Mouse (Mus musculus) kidney, adult 18-20 months (tissue): ENCODE measurements at regions not wholly inside any gene's neighbourhood (a gene's known extent, or its start where the extent isn't known, plus 50 kb on each side); places are given as distances from the start of the nearest gene placed in this dataset.

ENCODE experiments used
- DNase-seq: peaks from one replicate; pipeline ENCODE4 v3.0.0; 2021

DNA sequence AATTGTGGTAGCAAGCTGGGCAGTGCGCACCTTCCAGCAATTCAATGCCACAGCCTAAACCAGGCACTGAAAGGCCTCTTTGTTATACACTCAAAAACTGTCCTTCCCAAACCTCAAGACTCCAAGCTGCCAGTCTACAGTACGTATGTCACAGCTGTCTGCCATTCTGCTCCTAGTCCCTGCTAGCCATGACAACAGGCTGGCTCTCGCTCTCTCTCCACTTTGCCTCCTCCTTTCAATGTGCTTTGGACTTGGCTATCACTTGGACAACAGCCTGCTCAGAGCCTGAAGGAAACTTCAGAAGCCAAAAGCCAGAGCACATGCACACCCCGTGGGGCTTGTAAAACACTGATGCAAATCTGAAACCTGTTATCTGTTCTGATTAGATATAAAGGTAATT is 125.9 kb upstream of the Plcz1 start:
- DNase-seq: no peak

DNA sequence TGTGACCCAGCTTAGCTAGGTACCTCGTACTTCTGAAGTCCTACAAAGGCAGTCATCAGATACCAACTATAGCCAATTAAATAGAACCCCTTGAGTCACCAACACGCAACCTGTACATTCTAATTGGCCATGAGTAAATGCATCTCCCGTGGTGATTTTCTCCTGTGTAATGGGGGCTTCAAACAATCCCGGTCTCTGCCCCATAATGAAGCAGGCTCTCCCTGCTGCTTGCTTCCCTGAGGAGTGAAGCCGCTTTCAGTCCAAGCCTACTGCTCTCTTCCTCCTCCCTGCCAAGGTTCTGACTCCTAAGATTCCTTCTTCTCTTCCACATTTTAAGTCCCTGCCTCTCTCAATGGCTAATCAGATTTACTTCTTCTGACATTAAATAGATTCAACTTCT is 121.5 kb upstream of the Plcz1 start:
- DNase-seq: no peak

DNA sequence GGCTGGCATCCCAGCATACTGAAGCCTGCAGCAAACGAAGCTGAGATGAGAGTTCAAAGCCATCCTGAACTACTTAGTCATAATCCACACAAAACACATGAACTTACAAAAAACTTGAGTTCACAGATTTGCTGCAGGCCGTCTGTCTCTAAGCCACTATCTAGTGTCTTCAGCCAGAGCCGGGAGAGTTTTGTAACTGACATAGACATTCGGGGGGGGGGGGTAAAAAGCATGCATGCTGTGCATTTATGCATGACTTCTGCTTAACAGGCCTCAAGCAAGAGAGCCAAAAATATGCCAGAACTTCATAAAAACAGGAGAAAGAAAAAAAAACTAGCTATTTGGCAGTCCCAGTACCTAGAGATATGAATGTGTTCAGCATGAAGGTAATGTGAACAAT is 120.2 kb upstream of the Plcz1 start:
- no peak for DNase-seq

DNA sequence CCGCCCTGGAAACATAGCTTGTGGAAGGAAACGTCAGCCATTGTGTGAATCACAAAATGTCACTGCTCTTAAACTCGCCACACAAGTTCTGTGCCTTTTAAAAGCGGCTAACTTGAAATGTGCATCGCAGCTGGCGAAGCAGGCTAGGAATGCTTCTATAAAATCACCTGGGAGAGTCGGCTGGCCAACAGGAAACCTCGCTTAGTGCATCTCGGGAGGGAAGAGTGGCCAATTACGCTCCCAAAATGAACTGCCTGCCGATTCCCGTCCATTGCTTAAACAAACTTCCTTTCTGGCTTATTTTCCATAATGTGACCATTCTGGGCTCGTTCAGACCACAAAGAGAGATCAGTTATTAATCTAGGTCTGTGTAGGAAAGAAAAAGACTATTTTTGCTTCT is 119.7 kb upstream of the Plcz1 start:
- no peak for DNase-seq

DNA sequence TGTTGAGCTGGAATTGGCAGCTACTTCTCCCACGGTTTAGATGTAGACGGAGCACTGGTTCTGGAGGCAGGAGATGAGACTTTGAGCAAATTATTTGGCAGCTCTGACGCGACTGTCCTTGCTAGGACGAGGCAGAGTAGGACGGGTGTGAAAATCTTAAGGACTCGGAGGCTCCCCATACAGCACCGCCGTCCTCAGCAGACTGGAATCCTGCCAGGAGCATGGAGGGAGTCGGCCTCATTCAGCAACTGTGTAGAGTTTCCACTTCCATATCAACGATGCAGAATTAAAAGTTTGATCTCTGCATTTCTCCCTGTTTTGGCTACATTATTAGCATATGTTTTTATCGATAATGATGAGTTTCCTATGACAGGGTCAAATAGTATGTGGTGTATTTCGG is 117.7 kb upstream of the Plcz1 start:
- no peak for DNase-seq

DNA sequence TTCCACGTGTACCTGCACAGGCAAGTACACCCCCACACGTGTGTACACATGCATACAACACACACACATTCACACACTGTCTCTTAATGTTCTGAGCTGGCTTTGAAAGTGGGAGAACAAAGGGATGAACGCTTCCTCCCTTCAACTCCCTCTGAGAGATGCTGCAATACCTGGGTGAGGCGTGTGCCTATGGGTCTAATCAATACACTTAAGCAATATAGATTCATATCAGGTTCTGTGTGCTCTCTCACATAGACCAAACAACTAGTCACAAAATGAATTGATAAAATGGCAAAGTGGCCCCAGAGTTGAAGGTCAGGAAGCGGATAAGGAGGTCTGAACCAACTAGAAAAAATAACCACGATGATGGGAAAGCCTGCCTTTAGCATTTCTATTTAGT is 116.1 kb upstream of the Plcz1 start:
- DNase-seq: no peak

DNA sequence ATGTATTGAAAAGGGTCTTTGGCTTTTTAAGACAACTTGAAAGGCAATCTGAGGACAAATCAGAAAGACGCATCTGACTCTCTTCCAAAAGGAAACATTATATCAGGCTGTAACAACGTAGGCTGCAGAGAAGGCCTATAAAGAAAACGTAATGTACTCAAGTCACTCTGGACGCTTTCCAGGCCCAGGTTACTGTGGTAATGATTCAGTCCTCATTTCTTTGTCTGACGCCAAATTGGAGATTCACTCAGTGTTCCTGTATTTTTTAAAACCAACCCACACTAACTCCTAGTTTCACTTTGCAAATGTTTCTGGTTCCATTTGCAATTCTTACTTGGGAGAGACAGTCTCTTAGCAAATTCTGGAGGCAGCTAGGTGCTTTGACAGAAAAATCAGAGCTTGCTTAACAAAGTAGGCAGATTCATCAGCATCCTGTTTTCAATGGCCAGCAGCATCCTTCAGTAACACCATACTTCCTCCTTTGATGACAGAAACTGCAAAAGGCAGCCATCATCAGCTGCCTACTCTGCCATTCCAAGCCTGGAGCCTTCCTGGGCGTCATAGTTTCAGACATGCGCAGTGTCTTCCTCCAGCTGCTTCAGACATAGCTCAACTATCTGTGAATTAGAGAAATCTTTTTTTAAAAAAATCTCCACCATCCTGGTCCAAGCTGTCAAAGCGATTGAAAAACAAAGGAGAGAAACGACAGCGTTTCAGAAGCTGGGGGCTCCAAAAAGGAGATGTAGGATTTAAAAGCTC is 111.3 kb upstream of the Plcz1 start:
- no peak for DNase-seq

DNA sequence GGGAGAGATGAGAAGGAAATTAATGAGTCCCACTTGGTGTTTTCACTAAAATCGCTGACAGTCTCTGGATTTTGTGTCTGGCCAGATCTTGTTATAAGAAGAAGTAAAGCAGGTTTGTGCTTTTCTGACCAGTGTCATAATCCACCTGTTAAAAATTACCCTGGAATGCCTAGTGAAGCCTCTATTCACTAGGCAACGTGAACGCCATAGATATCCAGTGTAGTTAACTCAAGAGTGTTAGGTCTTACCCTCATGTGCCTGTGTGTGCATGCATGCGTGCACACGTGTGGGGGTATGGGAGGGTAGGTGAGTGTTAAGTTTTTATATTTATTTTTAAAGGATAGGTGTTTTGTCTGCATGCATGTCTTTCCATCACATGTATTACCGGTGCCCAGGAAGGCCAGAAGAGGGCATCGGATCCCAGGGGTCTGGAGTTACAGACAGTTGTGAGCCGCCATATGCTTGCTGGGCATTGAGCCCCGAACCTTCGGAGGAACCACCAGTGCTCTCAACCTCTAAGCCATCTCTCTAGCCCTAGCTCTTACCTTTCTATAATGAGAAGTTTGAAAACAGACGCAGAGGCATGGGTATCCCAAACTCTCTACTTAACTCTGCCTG is 107.5 kb upstream of the Plcz1 start:
- peak; percentile 45 for DNase-seq

DNA sequence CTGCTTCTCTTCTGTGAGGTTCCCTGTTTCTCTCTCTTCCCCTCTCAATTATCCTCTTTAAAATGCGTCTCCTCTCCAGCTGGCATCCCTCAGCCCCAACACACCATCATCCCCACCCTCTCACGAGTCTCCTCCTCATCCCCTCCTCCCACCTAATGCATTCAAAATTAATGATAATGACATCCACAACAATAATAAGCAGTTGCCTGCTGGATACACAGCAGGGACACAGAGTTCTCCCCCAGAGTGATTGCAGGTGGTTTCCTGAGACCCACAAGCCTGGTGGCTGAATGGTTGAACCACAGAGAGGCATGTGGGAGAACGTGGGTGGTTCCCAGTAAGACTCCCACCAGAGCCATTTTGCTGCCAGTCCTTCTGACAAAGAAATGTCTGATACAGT is 106.9 kb upstream of the Plcz1 start:
- peak; percentile 10 for DNase-seq

DNA sequence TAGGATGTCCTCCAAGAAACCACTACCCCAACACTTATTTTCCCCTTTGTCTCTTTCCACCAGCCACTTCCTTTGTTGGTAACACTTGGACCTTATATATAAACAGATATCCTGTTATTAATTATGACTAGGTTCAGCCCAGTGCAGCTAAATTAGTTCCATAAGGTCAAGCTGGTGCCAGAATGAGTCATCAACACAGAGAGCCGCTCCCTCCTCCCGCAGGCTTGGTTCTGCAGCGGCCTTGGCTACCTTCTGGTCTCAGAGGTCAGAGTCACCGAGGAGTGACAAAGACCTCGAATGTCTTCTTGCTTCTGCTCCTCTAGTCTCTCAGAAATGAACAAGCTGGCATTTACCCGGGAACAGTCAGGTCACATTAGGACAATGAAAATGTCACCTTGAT is 106.5 kb upstream of the Plcz1 start:
- DNase-seq: peak; percentile 9

DNA sequence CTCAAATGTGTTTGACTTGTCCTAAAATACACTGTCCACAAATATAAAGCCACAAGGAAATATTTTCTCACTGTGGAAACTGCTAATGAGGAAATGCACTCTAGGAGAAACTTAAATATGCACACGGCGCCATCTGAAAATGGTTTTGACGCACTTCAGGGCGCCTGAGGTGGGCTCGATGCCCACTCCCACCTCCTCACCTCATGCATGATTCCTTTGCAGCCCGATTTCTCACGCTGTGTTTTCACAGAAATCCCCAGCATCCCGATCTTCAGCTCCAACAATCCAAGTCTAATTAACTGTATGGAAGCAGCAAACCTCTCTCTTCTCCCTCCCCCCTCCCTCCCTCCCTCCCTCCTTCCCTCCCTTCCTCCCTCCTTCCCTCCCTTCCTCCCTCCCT is 92.5 kb upstream of the Plcz1 start:
- no peak for DNase-seq

DNA sequence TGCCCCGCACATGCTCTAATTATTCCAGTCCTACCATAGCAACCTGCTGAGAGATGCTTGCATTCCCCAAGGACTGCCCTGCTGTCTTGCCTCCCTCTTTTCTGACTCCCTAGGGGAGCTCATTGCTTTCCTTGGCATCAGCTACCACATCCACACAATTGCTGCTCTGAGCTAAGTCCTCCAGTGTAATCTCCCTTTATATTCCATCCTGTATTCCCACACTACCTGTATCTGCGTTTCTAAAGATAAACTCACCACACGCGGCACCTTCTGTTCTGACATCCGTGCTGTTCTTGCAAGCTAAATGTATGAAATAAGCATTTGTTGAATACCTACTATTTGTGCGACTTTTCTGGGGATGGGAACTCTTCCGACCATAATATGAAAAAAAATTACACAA is 85.4 kb upstream of the Plcz1 start:
- DNase-seq: no peak

DNA sequence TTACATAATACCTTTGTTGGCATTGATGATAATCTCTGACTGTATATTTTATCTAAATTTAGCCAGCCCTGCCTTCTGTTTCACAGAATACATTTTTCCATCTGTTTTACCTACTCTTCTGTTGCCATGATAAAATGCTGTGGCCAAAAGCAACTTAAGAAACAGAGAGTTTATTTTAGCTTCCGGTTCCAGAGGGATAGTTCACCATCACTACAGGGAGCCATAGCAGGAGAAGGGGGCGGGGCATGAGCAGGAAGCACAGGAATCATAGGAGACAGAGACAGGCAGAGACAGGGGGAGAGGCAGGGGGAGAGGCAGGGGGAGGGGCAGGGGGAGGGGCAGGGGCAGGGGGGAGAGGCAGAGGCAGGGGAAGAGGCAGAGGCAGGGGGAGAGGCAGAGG is 72.8 kb upstream of the Plcz1 start:
- DNase-seq: no peak

DNA sequence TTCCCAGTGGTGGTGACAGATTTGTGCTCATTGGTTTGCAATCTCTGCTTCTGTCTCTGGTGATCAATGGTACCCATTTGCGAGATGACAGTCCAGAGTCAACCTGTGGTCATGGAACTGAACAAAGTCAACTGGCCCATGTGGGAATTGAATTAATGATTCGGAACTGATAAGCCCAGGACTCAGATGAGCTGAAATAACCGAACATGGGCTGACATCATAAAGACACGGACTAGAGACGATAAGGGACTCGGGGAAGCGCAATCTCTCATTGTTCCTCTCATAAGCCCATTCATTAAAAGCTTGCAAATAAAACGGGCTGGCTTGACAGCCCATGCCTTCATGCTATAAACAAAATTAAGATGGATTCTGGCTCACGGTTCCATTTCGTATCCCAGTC is 70.8 kb upstream of the Plcz1 start:
- no peak for DNase-seq

DNA sequence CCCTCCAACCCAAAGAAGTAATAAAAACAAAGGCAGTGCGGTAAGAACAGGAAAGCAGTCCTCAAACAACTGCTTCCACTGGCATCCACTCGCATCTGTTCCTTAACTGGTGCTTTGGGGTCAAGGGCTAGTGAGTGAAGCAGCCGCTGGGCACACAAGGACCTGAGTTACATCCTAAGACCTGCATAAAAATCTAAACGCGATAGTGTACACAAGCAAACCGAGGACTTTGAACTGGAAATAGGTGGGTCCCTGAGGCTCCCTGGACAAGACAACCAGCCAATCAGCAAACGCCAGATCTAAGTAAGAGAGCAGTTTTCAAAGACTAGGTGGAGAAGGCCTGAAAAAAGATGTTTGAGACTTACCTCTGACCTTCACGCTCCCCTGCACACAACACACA is 66.8 kb upstream of the Plcz1 start:
- DNase-seq: no peak

DNA sequence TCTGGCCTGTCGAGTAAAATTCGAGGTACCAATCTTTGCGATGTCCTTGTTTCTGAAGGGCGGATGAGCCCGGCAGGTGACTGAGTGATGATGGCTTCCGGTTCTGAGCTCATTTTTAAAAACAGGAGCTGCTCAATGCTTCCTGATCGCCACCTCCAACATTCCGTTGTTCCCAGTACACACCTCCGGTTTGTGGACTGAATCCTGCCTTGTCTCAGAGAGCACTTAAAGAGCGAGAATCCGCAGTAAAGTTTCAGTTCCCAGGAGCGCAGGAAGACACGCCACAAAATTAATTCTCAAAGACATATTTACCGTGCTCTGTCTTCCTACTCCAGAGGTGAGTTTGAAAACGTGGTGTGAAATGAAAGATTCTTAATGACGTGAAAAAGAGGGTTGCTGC is 66.4 kb upstream of the Plcz1 start:
- no peak for DNase-seq

DNA sequence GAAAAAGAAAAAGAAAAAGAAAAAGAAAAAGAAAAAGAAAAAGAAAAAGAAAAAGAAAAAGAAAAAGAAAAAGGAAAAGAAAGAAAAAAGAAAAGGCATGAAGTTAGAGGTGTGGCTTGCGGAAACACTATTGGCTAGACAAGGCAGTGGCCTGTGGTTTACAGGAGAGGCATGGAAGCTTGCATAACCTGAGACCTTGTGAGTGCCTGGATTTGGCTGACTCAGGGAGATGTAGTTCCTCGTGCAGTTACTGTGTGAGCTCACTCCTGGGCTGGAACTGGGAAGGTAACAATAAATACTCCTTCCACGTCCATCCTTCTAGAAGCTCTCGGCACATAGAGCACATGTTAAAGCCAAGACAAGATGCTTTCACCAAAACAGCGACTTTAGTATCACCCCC is 64.9 kb upstream of the Plcz1 start:
- DNase-seq: no peak

DNA sequence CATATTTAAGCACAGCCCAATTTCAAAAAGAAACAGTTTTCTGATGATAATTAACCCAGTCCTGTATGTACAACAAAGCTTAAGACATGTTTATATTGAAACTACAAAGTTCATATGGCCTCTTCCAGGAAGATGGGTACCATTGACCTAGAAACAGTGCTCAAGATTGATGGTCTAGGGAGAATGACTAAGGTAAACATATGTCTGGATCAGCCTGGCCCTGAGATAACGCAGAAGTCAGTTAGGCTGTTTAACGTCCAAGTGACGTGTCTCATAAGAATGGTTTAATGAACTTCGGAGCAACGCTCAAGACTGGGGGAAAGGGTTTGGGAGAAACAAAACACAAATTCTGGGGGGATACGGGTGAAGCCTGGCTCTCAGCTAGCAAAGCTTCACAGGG is 60.8 kb upstream of the Plcz1 start:
- no peak for DNase-seq

DNA sequence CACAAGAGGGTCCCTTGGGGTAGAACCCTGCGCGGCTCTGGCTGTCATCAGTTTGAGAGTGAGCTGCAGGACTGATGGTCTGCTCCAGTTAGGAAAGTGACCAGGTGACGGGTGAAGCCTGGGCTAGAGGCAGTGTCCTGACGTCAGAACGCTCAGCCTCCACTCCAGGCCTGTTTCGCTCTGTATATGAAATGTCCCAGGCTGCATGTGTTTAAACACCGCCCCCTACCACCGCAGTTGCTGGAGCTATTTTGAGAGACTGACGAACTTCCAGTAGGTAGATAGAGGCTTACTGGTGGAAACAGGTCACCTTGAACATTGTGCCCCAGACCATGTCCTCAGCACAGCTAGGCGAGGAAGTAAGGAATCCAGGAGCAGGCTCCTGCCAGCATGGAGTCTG is 54.2 kb upstream of the Plcz1 start:
- no peak for DNase-seq
